Mouse (Mus musculus) induced T-regulatory cell, adult 2 months (primary cell): ENCODE data around the gene H2-M1.

ENCODE experiments used
- DNase-seq: peaks from one replicate; pipeline ENCODE4 v3.0.0-alpha.2; 2012; ENCODE audit warnings: low read depth

Gene H2-M1

DNA sequence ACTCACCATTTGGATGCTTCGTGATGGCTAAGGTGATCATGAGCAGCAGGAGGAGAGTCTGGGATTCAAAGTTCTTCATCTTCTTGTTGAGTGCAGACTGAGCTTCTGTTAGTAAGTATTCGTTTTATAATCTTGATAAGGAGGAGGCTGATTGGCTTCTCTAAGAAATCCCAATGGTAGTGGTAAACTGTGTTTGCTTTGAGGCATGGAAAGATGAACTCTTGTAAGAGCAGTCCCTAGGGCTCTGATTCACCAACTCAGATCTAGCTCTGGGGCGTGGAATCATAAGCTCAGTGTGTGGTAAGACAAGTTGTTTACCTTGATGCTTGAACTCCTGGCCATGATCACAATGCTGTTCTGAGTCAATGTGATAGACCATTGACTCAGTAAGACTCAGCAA is at the start of gene H2-M1:
TSS of gene H2-M1 (minus strand) at position 101 of the 400 bp plus-strand sequence.
- no peak for DNase-seq

DNA sequence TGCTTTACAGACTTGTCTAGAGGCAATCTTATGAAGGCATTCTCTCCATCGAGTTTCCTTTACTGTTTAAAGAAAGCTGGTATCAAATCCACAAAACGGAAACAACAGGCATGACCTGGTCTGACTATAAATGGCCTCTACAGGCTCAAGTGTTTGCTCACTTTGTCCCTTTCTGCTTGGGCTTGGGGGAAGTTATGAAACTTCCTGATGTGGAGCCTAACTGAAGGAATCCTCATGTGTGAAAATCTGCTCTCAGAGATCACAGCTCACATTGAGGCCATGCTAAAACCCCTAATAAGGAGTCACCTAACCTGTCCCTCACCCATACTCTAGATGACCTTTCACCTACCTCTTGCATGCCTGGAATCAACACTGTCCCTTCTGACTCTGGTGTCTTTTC is 25.7 kb upstream of the H2-M1 start:
- no peak for DNase-seq

DNA sequence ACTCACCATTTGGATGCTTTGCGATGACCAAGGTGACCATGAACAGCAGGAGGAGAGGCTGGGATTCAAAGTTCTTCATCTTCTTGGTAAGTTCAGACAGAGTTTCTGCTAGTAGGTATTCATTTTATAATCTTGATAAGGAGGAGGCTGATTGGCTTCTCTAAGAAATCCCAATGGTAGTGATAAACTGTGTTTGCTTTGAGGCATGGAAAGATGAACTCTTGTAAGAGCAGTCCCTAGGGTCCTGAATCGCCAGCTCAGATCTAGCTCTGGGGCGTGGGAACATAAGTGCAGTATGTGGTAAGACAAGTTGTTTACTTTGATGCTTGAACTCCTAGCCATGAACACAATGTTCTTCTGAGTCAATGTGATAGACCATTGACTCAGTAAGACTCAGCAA is 29.5 kb downstream of the H2-M1 start, which contains the start of gene H2-M9:
TSS of gene H2-M9 (minus strand) at position 101 of the 400 bp plus-strand sequence.
- DNase-seq: no peak
